Mouse (Mus musculus) embryo, embryonic 11.5 days (tissue): ENCODE results near the gene Prss23.

Experiments
- DNase-seq: peaks from one replicate; pipeline ENCODE4 v3.0.0-alpha.2; 2012; ENCODE audit warnings: low read depth, low spot score

The Prss23 gene

GRCm38 (mm10) chr7:89508672-89509071 is 18.3 kb downstream of the Prss23 start:
- no peak for DNase-seq

DNA sequence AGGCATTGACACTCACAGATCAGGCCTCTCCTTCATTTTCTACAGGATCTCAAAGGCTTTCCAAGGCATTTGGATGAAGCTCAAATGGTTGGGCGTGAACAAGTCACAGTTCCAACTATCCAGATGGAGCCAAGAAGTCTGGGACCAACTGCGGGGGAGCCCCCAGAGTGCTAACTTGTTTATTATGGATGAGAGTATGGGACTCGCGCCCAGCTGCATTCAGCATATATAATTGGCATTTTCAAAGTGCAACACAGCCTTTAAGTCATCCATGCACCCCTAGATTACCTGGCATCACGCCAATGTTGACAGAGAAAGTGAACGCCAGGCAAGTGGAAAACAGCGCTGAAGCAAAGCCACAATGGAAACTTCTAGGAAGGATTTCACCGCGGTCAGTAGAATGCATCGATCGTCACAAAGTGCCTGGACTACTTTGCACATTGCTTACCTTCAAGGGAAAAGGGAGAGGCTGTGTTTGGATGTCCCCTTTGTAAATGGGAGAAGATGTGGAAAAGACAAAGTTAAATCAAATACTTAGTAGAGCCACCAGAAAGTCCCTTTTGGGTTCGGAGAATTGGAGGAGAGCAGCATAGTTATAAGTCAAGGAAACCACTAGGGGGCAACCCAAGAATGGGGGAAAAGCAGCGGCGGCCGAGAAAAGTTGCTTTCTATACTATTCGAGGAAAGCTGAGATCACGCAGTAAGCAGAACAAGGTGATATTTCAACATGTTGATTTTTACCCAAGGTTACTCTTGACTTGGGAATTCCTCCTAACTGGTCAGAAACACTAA is 27.3 kb downstream of the Prss23 start:
- DNase-seq = peak; percentile 46

DNA sequence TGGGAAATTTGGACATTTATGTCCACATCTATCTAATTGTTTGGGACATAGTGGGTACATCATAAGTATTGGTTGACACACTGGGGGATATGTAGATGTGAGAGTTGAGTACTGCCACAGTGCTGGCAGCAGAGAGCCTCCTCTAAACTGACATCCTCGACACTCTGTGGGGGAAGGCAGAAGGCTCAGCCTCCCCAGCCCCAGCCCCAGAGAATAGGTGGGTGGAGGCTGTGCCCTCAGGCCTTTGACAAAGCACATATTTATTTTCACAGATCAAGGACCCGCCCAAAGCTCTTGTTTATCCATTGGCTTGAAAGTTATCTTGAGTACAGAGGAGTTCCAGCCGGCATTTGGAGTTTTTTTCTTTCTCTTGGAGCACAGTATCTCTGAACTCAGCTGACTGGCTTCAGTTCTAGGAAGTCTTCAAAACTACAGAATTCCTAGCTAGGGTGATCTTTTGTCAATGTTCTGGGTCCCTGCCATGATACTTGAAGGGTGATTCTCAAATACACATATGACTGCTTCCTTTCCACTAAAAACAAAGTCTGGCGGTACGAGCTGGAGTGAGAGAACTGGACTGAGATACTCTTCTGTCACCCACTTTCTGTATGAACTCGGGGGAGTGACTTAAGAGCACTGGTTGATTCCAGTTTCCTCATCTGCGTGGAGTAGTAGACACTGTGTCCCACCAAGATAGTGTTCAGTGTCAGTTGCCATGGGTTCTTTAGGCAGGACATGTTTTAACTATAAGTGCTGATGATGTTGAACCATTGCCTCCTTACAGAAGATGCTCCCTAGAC is 43.0 kb downstream of the Prss23 start:
- DNase-seq = no peak

- no peak for DNase-seq
Observed at GRCm38 (mm10) chr7:89481723-89482122, 45.3 kb downstream of the Prss23 start.

GRCm38 (mm10) chr7:89478490-89478889 is 48.5 kb downstream of the Prss23 start:
- DNase-seq = no peak

GRCm38 (mm10) chr7:89477294-89477999 is 49.5 kb downstream of the Prss23 start:
- DNase-seq = peak; percentile 66

DNA sequence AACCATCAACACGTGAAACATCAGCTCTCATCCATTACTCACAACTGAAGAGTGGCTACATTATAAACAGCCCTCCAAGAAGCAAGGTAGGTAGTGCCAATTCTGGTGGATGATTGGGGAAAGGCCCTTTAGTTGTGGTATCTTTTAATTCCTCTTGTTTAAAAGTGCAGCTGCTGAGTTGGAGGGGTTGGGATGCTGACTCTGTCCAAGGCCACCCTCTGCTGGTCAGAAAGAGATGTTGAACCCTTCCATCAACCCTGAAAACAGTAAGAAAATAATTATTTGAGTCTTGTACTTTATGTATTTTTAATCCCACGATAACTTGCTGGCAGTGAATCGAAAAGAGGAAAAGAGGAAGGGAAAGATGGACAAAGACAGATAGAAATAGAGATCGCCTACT is 53.5 kb downstream of the Prss23 start:
- no peak for DNase-seq

DNA sequence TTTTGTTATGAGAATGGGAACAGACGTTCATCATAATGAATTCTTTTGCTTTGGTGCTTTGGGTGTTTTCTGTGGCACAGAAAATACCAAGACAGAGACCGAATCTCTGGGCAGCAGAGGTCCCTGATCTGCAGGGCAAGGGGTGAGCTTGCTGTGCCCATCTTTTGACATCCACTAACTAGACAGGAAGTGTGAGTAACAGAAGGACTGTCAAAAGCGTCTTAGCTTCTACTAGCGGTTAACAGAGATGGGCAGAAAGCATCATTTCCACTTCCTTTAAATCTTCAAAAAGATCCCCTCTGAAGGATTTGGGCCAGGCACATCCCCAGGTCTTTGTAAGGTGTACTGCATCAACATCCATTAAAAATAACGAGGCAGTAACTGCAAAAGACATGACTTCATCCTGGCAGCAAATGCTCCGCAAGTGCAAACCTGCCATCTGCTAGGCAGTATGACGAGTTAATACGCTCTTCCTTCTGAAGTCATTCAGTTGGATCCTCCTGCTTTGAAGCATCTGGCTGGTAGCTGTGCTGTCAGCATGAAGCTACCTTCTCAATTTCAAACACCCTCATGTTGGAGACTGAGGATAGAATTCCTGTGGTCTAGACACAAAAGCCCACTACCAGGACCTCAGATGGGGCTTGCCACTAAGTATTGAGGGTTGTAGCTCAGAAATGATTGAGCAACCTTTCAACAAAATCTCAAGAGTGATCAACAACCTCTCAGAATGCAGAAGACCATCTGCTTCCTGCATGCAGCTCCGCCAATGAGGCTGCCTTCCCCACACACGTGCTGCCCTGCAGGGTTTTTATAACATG is 63.0 kb downstream of the Prss23 start:
- DNase-seq = no peak

- no peak for DNase-seq
Observed at GRCm38 (mm10) chr7:89463246-89463645, 63.7 kb downstream of the Prss23 start.

DNA sequence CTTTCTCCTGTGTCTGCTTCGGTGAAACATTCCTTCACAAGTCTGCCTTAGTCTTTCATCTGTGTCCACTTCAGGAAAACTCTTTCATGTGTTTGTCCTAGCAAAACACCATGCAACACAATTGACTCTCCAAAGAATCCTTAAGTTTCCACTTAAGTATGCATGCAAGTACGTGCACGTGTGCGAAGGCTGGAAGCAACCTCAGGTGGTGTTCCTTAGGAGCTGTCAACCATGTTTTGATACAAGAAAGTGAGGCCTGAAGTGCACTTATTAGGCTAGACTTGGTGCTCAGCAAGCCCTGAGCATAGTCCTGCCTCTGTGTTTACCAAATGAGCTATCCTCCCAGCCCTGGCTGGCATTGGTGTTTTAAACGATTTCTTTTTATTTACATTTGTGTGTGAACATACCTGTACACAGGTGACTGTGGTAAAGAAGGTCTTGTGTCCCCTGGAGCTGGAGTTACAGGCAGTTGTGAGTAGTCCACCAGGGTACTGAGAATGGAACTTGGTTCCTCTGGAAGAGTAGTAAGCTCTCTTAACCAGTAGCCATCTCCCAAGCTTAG is 64.3 kb downstream of the Prss23 start:
- DNase-seq = no peak

DNA sequence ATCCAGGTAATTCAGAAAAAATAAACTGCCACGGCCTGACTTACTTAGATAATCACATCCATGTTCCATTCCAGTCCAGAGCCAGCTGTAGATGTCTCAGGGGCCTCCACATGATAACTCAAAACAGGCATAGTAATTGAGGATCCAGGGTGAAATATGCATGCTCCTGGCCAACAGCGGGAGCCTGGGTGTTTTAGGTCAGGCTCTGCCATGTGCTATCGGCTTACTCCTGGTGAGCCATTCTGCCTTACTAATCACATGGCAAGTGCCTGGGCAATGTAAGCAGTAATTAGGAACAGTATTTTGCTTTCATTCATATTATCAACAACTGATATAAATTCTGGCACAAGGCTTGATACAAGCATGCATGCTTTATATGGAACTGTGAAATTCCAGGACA is 65.6 kb downstream of the Prss23 start:
- DNase-seq = no peak

GRCm38 (mm10) chr7:89460911-89461310 is 66.1 kb downstream of the Prss23 start:
- no peak for DNase-seq

GRCm38 (mm10) chr7:89459691-89460090 is 67.3 kb downstream of the Prss23 start:
- no peak for DNase-seq
